Mouse (Mus musculus) ES-Bruce4 (cell line): ENCODE data around the gene Plekha7. TPM values are rescaled to one million over a fixed set of nuclear protein-coding genes. Genes with fewer than 3 reads are reported as not detected.

Source experiments
- H3K27ac ChIP-seq: 2 replicates; pipeline ENCODE4 v1.5.1; 2012; ENCODE audit warnings: low read length, inconsistent platforms; ENCODE audit not compliant: insufficient read depth
- H3K27me3 ChIP-seq: 2 replicates; pipeline ENCODE4 v1.6.1; 2012; ENCODE audit warnings: mild to moderate bottlenecking, low read length, inconsistent platforms; ENCODE audit not compliant: control insufficient read depth, poor library complexity, insufficient read depth, severe bottlenecking
- H3K36me3 ChIP-seq: 2 replicates; pipeline ENCODE4 v1.6.1; 2012; ENCODE audit warnings: inconsistent platforms, mild to moderate bottlenecking, low read length, moderate library complexity; ENCODE audit not compliant: control insufficient read depth, poor library complexity, insufficient read depth, severe bottlenecking
- H3K4me1 ChIP-seq: one replicate; pipeline ENCODE4 v1.8.1; 2011; ENCODE audit warnings: low read length; ENCODE audit not compliant: control insufficient read depth, insufficient read depth
- H3K4me3 ChIP-seq: 2 replicates; pipeline ENCODE4 v1.5.1; 2011; ENCODE audit warnings: low read depth, mild to moderate bottlenecking, low read length
- H3K9ac ChIP-seq: 2 replicates; pipeline ENCODE4 v1.6.1; 2012; ENCODE audit warnings: low read depth, mild to moderate bottlenecking, inconsistent platforms; ENCODE audit not compliant: poor library complexity, severe bottlenecking
- H3K9me3 ChIP-seq: replicated peaks from 2 replicates; pipeline ENCODE4 v1.6.1; 2012; ENCODE audit warnings: mild to moderate bottlenecking, low read length, inconsistent platforms; ENCODE audit not compliant: control insufficient read depth, poor library complexity, insufficient read depth, severe bottlenecking
- CTCF ChIP-seq: IDR thresholded peaks from one replicate; pipeline ENCODE4 v1.8.1; 2011; ENCODE audit warnings: low read depth, low read length
- EP300 ChIP-seq: IDR thresholded peaks from 2 replicates; pipeline ENCODE4 v1.6.1; 2011; ENCODE audit warnings: low read depth, low read length; ENCODE audit not compliant: insufficient read depth
- POLR2A ChIP-seq: IDR thresholded peaks from one replicate; pipeline ENCODE4 v1.8.1; 2011; ENCODE audit warnings: low read length; ENCODE audit not compliant: insufficient read depth
- polyA plus RNA-seq: library from polyadenylated mRNA; stranded (reverse); fragments of >200 nt; gene quantifications from 2 replicates; pipeline ENCODE4 v1.2.4, GENCODE M21; 2011; ENCODE audit warnings: low read depth; ENCODE audit not compliant: missing spikeins, insufficient read depth, insufficient read length

The Plekha7 gene
- polyA plus RNA-seq, 1 experiment, result 80.0 TPM

DNA sequence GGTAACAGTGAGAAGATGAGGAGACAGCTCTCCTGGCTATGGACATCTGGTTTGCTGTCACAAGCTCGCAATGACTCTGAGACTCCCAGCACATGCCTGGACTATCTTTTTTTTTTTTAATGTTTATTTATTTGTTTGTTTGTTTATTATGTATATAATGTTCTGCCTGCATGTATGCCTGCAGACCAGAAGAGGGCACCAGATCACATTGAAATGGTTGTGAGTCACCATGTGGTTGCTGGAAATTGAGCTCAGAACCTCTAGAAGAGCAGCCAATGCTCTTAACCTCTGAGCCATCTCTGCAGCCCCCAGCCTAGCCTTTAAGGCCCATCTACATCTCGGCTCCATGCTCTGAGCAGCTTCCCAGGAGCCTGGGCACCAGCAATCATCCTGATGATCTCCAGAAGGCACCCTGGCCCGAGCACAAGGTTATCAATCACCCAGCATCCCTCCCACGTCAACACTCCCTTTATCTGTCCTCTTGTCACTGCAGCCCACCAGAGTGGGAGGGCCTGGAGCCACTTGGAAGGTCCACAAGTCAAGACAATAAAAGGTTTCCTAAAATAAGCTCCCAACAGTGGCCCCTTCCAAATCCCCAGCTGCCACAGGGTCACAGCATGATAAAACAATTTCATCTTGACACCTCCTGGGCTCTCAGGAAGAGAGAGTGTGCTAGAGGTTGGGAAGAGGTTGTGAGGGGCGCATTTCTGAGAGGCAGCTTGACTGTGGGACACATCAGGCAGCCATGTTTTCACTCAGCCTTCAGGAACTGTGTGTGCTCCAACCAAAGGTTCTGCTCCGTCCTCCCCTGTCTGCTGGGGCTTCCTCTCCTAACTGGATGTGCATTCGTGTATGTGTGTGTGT is 63.6 kb downstream of the Plekha7 start:
- H3K9me3 ChIP-seq, result no peaks in the 10 kb centered on the region
- peaks cover 6% of the 10 kb centered on the region for H3K4me1 ChIP-seq
- no peak overlapping the region for H3K9ac ChIP-seq
- H3K4me3 ChIP-seq, result no peak overlapping the region
- H3K36me3 ChIP-seq, result no peaks in the 10 kb centered on the region; the same call in 1 of the 2 replicates
- TF ChIP-seq EP300 (no peak), CTCF (no peak), POLR2A (no peak)
- no peak overlapping the region for H3K27ac ChIP-seq
- no peaks in the 10 kb centered on the region for H3K27me3 ChIP-seq

- Histone ChIP-seq H3K9me3 (no peaks in the 10 kb centered on the region), H3K27ac (no peak overlapping the region), H3K9ac (no peak overlapping the region), H3K4me1 (peaks cover 11% of the 10 kb centered on the region), H3K36me3 (no peaks in the 10 kb centered on the region; the same call in 1 of the 2 replicates), H3K4me3 (no peak overlapping the region), H3K27me3 (no peaks in the 10 kb centered on the region)
- TF ChIP-seq EP300 (no peak), POLR2A (no peak), CTCF (no peak)
Observed at GRCm38 (mm10) chr7:116242810-116243209, 65.4 kb downstream of the Plekha7 start.

GRCm38 (mm10) chr7:116241601-116242000 is 66.6 kb downstream of the Plekha7 start:
- no peaks in the 10 kb centered on the region for H3K9me3 ChIP-seq
- no peaks in the 10 kb centered on the region; the same call in 1 of the 2 replicates for H3K36me3 ChIP-seq
- no peak for TF ChIP-seq POLR2A
- TF ChIP-seq CTCF, result no peak
- no peak for TF ChIP-seq EP300
- H3K27ac ChIP-seq, result no peak overlapping the region
- no peak overlapping the region for H3K9ac ChIP-seq
- H3K27me3 ChIP-seq, result no peaks in the 10 kb centered on the region
- peaks cover 8% of the 10 kb centered on the region for H3K4me1 ChIP-seq
- no peak overlapping the region for H3K4me3 ChIP-seq

- Histone ChIP-seq H3K27me3 (no peaks in the 10 kb centered on the region), H3K27ac (no peak overlapping the region), H3K4me1 (peaks cover 8% of the 10 kb centered on the region), H3K4me3 (no peak overlapping the region), H3K36me3 (no peaks in the 10 kb centered on the region; the same call in 1 of the 2 replicates), H3K9ac (no peak overlapping the region), H3K9me3 (no peaks in the 10 kb centered on the region)
- TF ChIP-seq POLR2A (no peak), EP300 (no peak), CTCF (no peak)
Observed at GRCm38 (mm10) chr7:116240791-116241474, 67.2 kb downstream of the Plekha7 start.

GRCm38 (mm10) chr7:116240353-116240752 is 67.8 kb downstream of the Plekha7 start:
- Histone ChIP-seq H3K9me3 (no peaks in the 10 kb centered on the region), H3K36me3 (no peaks in the 10 kb centered on the region; the same call in 1 of the 2 replicates), H3K27ac (no peak overlapping the region), H3K4me1 (peaks cover 8% of the 10 kb centered on the region), H3K4me3 (no peak overlapping the region), H3K27me3 (no peaks in the 10 kb centered on the region), H3K9ac (no peak overlapping the region)
- TF ChIP-seq EP300 (no peak), POLR2A (no peak), CTCF (no peak)

DNA sequence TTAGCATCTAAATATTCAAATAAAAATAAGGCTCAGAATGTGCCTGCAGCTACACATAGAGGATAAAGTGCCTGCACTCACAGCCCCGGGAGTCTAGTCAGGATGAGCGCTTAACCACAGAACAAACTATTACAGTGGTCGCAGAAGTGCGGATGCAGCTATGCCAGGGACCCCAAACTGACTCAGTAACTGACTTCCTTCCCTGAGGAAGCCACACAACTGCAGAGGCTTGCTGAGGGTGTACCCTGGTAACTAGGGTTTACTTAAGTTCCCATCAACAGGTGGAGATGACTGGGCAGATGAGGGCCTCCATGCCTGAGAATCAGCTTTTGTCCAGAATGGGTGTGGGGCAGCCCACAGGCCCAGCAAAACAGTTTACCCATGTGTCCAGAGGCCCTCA is 69.9 kb downstream of the Plekha7 start:
- TF ChIP-seq CTCF, result no peak
- TF ChIP-seq EP300, result no peak
- no peak for TF ChIP-seq POLR2A
- Histone ChIP-seq H3K27ac (no peak overlapping the region), H3K4me1 (peaks cover 7% of the 10 kb centered on the region), H3K36me3 (no peaks in the 10 kb centered on the region; the same call in 1 of the 2 replicates), H3K9me3 (no peaks in the 10 kb centered on the region), H3K9ac (no peak overlapping the region), H3K27me3 (no peaks in the 10 kb centered on the region), H3K4me3 (no peak overlapping the region)
